Mouse (Mus musculus) cerebellum, adult 9-11 months (tissue): ENCODE measurements around the gene Hebp1.
A peak's percentile ranks its signal among the peaks of the same experiment; 100 is the strongest.

Experiments
- DNase-seq: peaks from one replicate; pipeline ENCODE4 v3.0.0; 2022

Gene Hebp1

DNA sequence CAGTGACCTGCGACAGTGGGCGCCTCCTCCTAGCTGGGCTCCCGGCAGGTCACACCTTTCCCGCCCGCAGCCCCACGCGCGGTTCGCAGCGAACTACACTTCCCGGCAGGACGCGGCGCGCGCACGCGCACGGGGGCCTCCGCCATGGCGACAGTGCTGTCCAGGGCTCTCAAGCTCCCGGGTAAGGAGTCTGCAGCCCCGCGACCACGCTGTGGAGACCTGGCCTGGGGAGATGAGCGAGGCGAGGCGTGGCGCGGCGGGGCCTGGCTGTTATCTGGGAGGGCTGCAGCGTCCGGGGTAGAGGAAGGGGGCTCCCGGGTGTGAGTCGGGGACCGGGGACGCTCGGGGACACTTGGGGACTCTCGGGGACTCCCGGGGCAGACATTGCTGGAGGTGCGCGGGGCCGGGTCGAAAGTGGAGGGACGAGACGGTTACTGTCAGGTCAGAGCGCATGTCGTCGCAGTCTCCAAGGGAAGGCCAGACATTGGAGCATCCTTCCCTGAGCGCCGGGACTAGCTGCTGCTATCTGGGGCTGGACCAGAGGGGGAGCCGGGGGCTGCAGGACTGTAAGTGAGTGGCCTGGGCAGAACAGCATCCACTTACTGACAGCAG is at the start of gene Hebp1, which contains the start of gene Fam234b:
TSS of gene Hebp1 (minus strand) at position 102 of the 612 bp plus-strand sequence.
TSS of gene Fam234b (plus strand) at position 57 of the 612 bp plus-strand sequence.
- peak; percentile 91 for DNase-seq

DNA sequence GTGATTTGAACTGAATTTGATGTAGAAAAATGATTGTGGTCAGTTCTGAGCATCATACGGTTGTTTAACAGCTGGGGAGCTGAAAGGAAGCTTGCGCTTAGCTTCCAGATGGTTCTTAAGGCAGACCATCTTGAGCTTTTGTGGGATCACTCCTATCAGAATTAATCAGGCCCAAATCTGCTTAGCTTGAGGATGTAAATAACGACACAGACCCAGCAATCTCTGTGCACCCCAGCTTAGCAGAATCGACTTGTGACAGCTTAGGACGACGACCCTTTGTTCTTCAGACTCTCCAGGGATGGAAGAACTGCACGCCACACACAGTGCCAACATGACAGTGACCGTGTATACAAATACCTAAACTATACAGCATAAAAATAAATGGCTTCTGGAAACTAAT is 47.8 kb upstream of the Hebp1 start:
- DNase-seq, result no peak

DNA sequence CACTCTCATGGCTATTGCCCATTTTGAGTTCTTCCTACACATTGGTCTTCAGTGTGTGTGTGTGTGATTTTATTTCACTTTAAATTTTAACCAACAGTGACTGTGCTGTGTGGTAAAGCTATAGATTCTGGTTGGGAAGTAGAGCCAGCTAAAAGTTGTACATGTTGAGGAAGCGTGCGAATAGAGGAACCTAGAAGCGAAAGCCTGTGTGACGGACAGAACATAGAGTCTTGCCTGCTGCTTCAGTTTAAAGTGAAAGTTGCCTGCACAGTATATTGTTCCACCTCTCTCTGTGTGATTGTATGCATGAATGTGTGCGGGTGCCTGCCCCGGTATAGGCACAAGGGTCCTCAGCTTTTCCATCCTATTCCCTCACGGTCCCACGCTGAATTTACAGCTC is 42.5 kb upstream of the Hebp1 start:
- no peak for DNase-seq

DNA sequence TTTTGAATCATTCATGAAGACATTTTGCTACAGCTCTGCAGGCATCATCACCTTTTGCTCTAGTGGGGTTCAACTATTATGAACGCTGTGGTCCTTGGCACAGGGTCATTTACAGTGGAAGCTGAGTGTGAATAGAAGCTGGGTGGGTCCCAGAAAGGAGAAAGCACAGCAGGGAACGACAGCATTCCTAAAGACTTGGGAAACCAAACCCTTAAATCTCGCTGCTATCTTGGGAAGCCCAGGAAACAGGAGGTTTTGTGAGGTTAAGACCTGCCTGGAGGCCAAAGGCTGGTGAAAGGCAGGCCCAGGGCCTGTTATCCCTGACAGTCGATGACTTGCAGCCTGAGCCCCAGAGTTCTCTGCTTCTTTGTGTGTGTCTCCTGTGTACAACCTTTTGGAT is 40.4 kb upstream of the Hebp1 start:
- DNase-seq, result no peak

DNA sequence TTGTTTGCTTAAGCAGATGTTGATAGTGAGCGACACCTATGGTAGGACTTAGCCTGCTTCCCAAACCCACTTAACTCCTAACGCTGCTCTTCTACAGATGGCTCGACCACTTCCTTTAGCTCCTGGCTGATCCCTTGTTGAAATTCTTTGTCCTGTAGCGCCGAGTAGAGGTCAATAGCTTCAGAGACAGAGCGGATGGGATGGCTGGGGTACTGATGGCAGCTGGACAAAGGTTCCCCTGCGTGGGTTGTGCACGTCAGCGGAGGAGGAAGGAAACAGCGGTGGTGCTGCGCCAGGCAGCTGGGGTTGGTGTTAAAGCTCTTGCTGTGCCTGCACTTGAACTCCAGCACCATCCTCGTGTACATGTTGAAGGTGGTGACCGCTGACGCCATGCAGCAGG is 39.5 kb upstream of the Hebp1 start:
- no peak for DNase-seq

DNA sequence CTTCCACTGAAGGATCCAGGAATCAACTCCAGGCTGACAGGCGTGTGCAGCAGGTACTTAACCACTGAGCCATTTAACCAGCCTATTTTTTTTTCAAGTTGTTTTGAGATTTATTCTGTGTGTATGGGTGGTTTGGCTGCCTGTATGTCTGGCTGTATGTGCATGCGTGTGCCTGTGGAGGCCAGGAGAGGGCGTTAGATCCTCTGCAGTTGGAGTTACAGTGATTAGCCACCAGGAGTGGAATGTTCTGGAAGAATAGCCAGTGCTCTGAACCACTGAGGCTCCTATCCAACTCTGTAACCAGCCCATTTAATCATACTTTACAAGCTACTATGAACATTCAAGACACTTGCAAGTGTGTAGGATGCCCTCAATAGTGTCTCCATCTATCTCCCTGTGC is 38.8 kb upstream of the Hebp1 start:
- no peak for DNase-seq

DNA sequence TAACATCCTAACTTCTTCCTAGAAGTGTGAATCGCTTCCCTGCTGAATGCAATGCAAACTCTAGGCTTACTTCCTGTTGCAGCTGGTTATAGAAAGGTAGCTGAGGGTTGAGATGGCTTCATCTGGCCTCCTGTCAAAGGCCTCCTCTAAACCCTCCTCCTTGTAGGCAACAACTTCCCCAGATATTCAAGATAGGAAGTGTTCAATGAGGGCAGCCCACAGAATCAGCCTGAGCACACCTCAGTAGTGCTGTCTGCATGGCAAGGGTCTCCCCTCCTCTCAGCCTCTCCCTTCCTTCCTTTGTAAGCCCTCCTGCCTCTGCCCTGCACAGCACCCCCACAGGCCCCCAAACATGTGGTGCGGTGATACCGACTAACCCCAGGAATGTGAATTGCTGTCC is 37.9 kb upstream of the Hebp1 start:
- DNase-seq, result no peak

DNA sequence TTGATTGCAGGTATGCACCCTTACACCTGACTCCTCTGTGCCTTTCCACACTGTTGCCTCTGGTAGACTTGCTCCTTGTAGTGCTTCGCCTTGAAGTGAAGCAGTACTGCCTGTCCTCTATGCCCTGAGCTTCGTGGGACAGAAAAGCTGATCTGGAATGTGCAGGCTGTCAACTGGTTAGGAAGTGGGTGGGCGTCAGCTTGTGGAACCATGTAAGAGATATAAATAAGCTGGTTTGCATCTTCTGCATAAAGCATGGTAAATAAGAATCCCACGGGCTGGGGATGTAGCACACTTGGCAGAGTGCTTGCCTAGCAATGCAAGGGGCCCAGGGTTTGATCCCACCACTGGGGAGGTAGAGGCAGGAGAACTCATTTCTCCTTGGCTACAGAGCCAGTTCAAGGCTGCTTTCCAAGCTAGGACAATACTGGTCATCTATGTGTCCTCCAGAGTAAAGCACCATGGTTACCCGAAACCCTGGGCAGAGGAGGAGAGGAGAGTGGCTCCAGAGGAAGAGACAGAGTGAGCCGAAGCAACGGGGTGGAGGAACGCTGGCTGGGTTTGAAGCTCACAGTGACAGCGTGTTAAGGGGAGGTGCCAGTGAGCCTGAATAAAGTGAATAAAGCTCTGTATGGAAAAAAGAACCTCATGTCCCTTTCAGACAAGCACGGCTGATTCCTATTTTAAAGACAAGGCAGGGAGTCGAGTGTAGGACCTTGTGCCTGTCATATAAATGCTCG is 34.8 kb upstream of the Hebp1 start:
- DNase-seq, result no peak

DNA sequence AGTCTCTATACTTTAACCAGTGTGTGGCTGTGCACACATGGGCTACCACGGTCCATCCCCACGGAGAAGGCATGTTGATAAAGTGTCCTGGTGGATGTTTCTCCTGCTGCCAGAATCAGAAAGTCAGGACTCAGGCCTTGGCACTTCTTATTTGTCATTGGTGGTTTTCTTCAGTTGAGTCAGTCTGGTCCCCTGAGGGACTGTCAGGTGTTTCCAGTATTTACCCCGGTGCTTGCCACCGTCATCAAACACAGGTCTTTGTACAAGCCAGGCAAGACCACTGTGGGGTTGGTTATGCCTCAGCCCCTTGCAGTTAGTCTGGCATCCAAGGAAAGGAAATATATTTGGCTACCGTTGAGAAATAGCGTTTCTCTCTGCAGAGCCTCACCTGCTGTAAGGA is 32.8 kb upstream of the Hebp1 start:
- DNase-seq, result no peak

DNA sequence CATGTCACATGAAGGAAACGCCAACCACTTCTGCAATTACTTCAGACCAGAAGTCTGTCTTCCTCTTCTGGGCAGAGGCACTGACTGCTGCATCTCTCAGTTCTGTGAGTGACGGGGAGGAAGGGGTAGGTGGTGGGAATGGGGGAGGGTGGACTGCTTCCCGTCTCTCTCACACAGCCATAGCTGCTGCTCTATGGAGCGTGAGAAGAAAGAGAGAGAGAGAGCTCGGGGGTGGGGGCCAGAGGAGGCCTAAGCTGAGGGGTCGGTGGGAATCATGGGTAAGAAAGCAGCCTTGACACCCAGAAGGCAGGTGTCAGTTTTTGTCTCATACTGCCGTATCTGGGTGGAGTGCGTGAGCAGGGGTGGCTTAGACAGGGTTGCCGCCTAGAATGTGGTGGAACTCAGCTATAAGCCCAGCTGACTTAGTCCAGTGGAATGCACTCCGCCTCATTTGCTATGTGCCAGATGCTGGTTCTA is 30.7 kb upstream of the Hebp1 start:
- DNase-seq, result no peak

DNA sequence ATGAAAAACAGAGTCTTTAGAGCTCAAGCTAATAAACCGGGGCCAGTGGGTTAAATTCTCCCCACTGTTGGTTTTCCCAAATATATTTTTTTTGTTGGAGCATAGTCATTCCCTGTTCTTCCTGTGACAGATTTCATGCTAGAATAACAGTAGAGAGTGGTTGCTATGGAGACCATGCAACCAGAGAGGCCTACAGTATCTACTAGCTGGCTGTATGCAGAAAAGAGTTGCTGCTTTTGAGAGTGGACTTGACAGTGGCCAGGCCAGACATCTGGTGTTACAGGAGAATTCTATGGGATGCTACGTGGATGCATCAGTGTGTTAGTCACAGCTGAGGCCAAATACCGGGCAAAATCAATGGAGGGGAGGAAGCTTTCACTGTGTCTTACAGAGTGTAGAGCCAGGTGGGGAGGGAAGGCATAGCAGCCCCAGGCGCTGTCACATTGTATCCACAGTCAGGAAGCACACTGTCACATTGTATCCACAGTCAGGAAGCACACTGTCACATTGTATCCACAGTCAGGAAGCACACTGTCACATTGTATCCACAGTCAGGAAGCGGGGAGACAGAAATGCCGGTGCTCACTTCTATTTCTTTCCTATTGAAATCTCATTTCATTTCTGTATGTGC is 26.1 kb upstream of the Hebp1 start:
- DNase-seq, result no peak

DNA sequence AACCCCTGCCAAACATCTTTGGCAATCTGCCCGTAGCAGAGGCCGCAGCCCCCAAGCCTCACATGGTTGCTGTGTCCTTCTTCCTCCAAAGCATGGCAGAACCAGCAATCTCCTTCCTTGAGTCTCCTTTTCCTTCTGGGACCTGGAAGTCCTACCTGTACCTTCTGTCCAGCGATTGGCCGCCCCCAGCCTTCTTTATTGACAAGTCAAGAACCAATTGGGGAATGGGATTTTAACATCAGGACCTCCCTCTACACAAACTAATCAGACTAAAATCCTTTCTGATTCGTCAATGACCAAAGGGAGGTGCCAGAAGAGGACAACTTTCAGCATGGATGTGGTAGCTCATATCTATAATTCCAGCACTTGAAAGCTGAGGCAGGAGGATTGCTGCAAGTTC is 22.1 kb upstream of the Hebp1 start:
- DNase-seq, result no peak

DNA sequence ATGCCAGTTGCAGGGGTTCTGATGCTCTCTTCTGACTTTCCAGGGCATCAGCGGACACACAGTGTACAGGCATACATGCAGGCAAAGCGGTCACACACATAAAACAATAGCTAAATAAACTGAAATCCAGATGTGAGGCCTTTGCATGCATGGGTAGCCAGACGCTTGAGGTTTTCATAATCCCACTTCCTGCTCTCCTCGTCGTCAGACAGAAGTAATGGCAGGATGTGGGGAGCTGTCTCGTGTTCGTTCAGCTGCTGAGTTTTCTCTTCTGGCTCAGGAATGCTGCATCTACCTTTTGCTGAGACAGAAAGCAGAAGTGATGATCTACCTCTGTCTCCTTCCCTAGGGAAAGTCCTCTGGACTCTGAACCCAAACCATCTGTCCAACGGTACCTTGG is 20.5 kb upstream of the Hebp1 start:
- DNase-seq, result no peak

DNA sequence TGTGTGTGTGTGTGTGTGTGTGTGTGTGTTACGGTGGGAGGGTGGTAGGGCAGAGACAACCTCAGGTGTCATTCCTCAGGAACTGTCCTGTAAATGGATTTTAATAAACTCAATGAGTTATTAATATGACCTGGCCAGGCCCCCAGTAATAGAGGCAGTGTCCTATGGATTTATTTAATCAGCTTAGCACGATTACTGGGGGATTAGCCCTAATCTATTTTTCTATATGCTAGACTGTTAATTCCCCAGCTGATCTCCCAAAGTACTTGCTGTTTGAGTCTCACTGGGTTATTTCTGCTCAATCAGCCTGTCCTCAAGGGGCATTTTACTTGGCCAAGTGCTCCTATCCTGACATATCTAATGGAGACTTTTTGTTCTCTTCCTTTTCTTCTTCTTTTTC is 14.8 kb upstream of the Hebp1 start:
- DNase-seq, result no peak

DNA sequence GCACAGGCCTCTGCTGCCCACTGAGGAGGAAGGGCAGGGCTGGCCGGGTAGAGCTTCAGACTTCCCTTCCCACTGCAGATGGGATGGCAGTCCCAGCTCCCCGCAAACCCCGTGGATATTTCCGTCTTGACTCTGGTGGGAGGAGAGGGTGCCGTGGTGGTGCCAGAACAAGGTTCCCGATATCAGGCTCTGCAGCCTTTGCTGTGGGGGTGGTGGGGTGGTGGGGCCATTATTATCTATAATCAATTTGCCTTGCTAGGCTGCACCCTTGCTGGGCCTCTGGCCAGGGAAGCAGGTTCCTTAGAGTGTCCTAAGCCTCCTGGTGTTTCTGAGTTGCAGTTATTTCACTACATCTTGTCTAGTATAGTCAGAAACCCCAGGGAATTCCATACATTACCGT is 13.3 kb upstream of the Hebp1 start:
- DNase-seq, result no peak

DNA sequence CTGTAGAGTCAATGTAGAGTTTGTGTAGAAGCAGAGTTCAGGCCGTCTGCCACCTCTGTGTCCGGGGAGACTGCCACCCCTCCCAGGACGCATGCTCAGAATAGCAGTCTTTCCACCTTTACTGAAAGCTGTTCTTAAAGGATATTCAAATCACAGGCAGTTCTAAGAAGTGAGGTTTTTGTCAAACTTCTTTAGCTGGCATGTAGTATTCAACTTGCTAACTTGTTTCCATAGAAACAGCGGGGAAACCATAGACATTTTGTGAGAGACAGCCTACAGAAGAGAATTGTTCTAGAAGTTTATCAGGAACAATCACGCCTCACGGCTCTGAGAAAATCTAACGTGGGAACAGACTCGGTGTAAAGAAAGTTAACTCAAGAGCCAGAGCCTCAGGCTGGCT is 9.1 kb upstream of the Hebp1 start:
- DNase-seq, result no peak

DNA sequence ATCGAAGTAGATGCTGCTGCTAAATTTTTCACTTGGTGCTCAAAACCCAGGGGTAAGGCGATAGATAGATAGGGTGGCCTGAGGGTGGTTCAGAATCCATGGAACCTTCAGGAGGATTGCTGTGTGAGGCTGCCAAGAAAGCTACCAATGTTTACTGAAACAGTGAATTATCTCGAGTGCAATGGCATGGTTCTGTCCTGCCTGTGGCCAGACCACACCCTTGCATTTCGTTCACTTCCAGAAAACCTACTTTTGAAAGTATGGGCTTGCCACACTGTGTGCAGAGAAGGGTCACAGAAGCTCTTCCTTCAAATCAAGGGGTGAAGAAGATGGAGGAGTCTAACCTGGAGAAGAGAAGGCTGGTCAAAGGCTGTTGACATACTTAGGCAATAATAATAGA is 8.0 kb upstream of the Hebp1 start:
- DNase-seq, result no peak

DNA sequence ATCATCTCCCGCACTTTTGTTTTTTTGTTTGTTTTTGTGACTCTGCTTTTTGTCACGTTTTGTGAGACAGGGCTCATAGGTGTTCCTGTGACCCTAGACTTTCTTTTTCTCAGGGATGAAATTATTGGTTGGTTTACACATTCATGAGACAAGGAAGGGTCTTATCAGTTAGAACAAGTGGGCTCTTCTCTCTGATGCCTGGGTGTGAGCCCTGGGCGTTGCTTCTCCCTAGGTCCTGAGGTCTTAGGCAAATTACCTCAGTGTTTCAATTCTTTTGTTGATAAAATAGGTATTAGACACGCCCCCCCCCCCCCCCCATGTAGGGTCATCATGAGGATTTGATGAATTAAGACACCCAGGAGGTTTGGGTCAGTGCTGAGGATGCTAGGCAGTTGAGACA is 7.0 kb upstream of the Hebp1 start:
- DNase-seq, result no peak

DNA sequence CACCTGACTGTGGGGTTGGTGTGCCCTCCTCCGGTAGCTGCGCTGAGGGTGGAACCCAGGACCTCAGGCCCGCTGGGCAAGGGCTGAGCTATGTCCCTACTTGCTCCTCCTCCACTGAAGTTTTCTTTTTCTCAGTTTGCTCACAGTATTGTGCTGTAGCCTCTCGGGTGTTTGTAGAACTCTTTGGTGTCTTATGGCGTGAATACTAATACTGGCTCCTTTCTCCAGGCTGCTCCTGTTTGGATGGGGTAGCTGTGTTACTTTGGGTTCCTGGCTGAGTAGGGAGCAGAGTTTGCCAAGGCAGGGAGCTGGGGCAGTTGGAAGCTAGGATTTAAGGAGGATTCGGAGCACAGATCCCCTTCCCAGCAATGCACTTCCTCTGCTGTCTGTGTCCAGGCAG is 5.9 kb upstream of the Hebp1 start:
- peak; percentile 37 for DNase-seq

DNA sequence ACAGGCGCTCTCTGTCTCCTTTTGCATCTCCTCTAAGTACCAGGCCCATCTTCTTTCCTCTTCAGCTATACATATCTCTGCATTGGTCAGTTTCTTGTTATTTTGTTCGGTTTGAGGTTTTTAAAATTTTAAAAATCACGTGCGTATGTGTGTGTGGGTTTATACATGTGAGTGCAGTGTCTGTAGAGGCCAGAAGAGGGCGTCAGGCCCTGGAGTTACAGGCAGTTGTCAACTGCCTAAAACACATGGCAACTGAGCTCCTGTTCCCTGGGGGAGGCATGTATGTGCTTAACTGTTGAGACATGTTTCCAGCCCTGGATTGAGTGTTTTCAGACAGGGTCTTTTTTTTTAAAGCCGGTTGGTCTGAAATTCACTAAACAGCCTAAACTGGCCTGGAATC is 4.8 kb upstream of the Hebp1 start:
- no peak for DNase-seq

DNA sequence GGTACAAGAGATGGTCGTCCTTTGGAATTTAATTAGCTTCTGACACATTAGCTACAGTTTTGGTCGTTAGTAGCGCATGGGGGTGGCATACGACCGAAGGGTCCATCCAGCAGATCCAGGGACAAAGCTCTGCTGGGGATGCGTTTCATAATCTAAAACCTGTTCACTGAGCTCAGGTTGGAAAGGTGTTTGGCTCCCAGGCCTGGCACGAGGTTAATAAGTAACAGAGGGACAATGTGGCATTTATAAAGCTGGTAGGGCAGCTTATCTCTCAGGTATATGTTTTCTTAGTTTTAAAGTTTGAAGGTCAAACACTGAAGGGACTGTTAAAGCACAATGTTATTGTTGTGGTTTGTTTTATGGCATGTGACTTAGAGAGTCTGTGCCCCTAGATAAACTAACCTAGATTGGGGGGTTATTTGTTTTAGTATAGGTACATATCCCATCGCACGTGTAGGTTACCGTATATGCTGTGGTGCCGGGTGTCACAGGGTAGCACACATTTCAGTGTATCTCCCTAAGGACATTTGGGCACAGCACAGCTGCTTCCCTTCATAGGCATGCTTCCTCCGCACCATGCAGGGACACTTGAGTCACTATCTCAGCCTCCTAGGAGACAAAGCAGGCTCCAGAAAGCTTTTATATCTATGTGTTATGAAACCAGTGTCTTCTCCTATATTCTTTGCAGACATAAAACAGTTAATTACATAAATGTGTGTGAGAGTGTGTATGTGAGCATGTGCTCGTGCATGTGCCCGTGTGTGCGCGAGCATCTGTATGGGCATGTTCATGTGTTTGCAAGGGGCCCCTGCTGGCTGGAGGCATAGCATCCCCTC is 2.5 kb upstream of the Hebp1 start:
- DNase-seq, result no peak

DNA sequence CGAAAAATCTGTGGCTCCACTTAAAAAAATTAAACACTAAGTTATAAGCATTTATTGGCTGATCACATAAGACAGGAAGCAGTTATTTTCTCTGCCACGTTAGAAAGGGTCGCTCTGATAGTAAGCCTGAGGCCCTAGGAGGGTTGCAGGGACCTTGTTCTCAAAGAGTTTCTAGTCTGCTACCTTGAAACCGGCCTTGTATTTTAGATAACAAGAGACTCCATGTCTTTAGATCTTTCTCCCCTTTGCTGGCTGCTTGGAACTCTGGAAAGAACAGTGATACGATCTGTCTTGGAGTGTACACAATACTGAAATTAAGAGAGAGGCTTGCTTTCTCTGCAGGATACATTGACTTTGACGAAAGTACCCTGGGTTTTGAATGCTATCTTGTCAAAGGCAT is 904 bp upstream of the Hebp1 start:
- DNase-seq, result no peak

DNA sequence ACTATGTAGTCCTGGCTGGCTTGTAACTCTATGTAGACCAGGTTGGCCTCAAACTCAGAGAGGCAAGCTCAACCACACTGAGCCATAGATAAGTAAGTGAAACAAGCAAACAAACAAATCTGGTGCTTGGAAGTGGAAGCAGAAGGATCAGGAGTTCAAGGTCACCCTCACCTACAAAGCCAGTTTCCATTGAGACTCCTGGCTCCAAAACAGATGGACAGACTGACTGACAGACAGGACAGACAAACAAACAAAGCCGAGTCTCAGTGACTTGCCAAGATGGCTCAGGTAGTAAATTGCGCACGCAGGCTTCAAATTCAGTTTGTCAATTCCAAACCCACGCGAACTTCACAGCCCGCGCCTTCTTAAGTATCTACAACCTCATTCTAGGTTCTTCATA is 376 bp downstream of the Hebp1 start:
- DNase-seq, result no peak
